In the genomic region with DNA sequence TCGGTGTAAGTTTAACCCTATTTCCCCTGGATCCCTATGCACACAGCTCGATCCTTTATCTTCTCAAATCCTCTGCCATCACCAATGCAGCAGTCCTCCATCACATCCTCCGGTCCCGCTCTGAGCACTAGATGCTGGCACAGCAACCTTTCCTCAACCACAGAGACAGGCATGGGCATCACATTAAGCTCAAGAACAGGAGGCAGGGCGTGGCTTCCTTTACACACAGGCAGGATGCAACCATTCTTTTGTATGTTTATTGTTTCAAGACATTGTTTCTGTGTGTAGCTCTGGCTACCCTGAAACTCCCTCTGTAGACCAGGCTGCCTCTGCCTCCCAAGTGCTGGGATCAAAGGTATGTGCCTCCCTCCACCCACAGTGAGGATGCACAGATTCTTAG, we compare ENCODE assay signal across 17 mouse cellular contexts. TPM values are rescaled to one million over a fixed set of nuclear protein-coding genes. Genes with fewer than 3 reads are reported as not detected.
DNase-seq lines count a peak whose midpoint lies in the region; ATAC-seq and TF ChIP-seq lines count a peak whose summit lies in the region.
"Had no signal": no experiment of that assay in that cellular context is flagged by ENCODE, and none has a peak within 500 bp of the region (broad histone marks: within the 10 kb centered on the region; RNA-seq: fewer than 3 reads in every experiment).

No protein-coding gene starts in this region.

- ATAC-seq in liver, embryonic 13.5 days (ENCODE audit: low read depth): no peak
- ATAC-seq in liver, embryonic 11.5 days (replicated peaks; ENCODE audit: low FRiP score): no peak
- peak; percentile 87 for ATAC-seq in inflammation-experienced regulatory T-cells, adult 6 months
- ATAC-seq in forebrain, embryonic 13.5 days: no peak

- no peaks in the 10 kb centered on the region for H3K27me3 ChIP-seq in liver, embryonic 13.5 days
- no peaks in the 10 kb centered on the region for H3K27me3 ChIP-seq in liver, embryonic 11.5 days (replicated peaks; ENCODE audit: control insufficient read depth, insufficient read depth, low read length)
- H3K27me3 ChIP-seq in myocyte (ENCODE audit: control insufficient read depth, insufficient read depth, insufficient read length): no peaks in the 10 kb centered on the region
- no peaks in the 10 kb centered on the region for H3K27me3 ChIP-seq in forebrain, embryonic 13.5 days
- H3K27me3 ChIP-seq: embryonic facial prominence, embryonic 15.5 days; heart, embryonic 15.5 days; limb, embryonic 13.5 days had no signal

- H3K9ac ChIP-seq in liver, embryonic 13.5 days: no peak overlapping the region
- no peak overlapping the region for H3K9ac ChIP-seq in liver, embryonic 11.5 days (ENCODE audit: low read depth, low read length)
- no peak overlapping the region for H3K9ac ChIP-seq in forebrain, embryonic 13.5 days
- H3K9ac ChIP-seq: embryonic facial prominence, embryonic 15.5 days; heart, embryonic 15.5 days; limb, embryonic 13.5 days had no signal

- H3K4me3 ChIP-seq in liver, embryonic 13.5 days (replicated peaks): no peak overlapping the region
- no peak overlapping the region for H3K4me3 ChIP-seq in liver, embryonic 11.5 days (ENCODE audit: low read depth, low read length)
- no peak overlapping the region for H3K4me3 ChIP-seq in myocyte
- no peak overlapping the region for H3K4me3 ChIP-seq in forebrain, embryonic 13.5 days
- H3K4me3 ChIP-seq: embryonic facial prominence, embryonic 15.5 days; forebrain, embryonic 10.5 days; heart, embryonic 15.5 days; limb, embryonic 13.5 days; midbrain, embryonic 10.5 days had no signal

- peak; percentile 93 for DNase-seq in heart, adult 11 months
- DNase-seq in heart, adult 9 months (ENCODE audit: low spot score in 2 of 2): no peak
- no peak for DNase-seq in liver, embryonic 13.5 days
- DNase-seq in liver, embryonic 11.5 days (ENCODE audit: low spot score): no peak
- DNase-seq in gastrocnemius, adult 18-20 months (ENCODE audit: low spot score): no peak
- DNase-seq: cerebellum, postnatal 10 days; kidney, postnatal 4 days; right cerebral cortex, adult 18-20 months; thymus, postnatal 4 days had no signal

- H3K36me3 ChIP-seq in liver, embryonic 13.5 days: peaks cover 8% of the 10 kb centered on the region; the same call in 1 of the 2 replicates
- 0 out of 2 replicates have a peak, but pooled peaks cover 2% of the 10 kb centered on the region for H3K36me3 ChIP-seq in liver, embryonic 11.5 days (ENCODE audit: control insufficient read depth, insufficient read depth, low read length)
- H3K36me3 ChIP-seq in myocyte (ENCODE audit: control insufficient read depth, insufficient read depth): no peaks in the 10 kb centered on the region
- H3K36me3 ChIP-seq in forebrain, embryonic 13.5 days (ENCODE audit: poor library complexity, severe bottlenecking): no peaks in the 10 kb centered on the region
- H3K36me3 ChIP-seq: embryonic facial prominence, embryonic 15.5 days; forebrain, embryonic 10.5 days; heart, embryonic 15.5 days; midbrain, embryonic 10.5 days had no signal

- 72% methylated on average over 5 of the region's 5 CpGs for WGBS in liver, embryonic 13.5 days (ENCODE audit: insufficient replicate concordance)
- WGBS in liver, embryonic 11.5 days: 91% methylated on average over 5 of the region's 5 CpGs
- 92% methylated on average over 5 of the region's 5 CpGs for WGBS in forebrain, embryonic 13.5 days

- peak overlapping the region; percentile 29; the same call in 1 of the 2 replicates for H3K27ac ChIP-seq in liver, embryonic 13.5 days
- H3K27ac ChIP-seq in liver, embryonic 11.5 days (ENCODE audit: low read depth, low read length): no peak overlapping the region
- H3K27ac ChIP-seq in forebrain, embryonic 13.5 days: no peak overlapping the region
- H3K27ac ChIP-seq: embryonic facial prominence, embryonic 15.5 days; forebrain, embryonic 10.5 days; heart, embryonic 15.5 days; limb, embryonic 13.5 days; midbrain, embryonic 10.5 days had no signal

- H3K79me2 ChIP-seq in myocyte (ENCODE audit: control insufficient read depth, insufficient read depth): peaks cover 99% of the 10 kb centered on the region

- H3ac ChIP-seq in myocyte (ENCODE audit: control insufficient read depth, insufficient read length): no peak overlapping the region

- no peak for TF ChIP-seq POLR2A in myocyte (IDR thresholded peaks at IDR 0.05; ENCODE audit: insufficient read length, low read depth)

- H3K4me1 ChIP-seq in liver, embryonic 13.5 days (replicated peaks): peaks cover 76% of the 10 kb centered on the region
- H3K4me1 ChIP-seq in liver, embryonic 11.5 days (replicated peaks; ENCODE audit: control insufficient read depth, insufficient read depth, low read length): peaks cover 29% of the 10 kb centered on the region
- peaks cover 10% of the 10 kb centered on the region; the same call in 1 of the 2 replicates for H3K4me1 ChIP-seq in forebrain, embryonic 13.5 days

- H3K9me3 ChIP-seq in liver, embryonic 13.5 days (replicated peaks): no peaks in the 10 kb centered on the region
- H3K9me3 ChIP-seq in liver, embryonic 11.5 days (ENCODE audit: control insufficient read depth, low read length): no peaks in the 10 kb centered on the region
- no peaks in the 10 kb centered on the region for H3K9me3 ChIP-seq in forebrain, embryonic 13.5 days (replicated peaks)
- H3K9me3 ChIP-seq: embryonic facial prominence, embryonic 15.5 days; forebrain, embryonic 10.5 days; heart, embryonic 15.5 days; limb, embryonic 13.5 days; midbrain, embryonic 10.5 days had no signal

- no peak overlapping the region for H3K4me2 ChIP-seq in liver, embryonic 13.5 days
- H3K4me2 ChIP-seq in liver, embryonic 11.5 days: no peak overlapping the region
- peak overlapping the region; percentile 75 for H3K4me2 ChIP-seq in myocyte (ENCODE audit: low read depth)
- H3K4me2 ChIP-seq in forebrain, embryonic 13.5 days: no peak overlapping the region
- H3K4me2 ChIP-seq: embryonic facial prominence, embryonic 15.5 days; heart, embryonic 15.5 days; limb, embryonic 13.5 days had no signal

TF ChIP-seq in myocyte, 11 proteins besides CTCF, POLR2A, EP300 and RAD21:
- TF ChIP-seq SRF (IDR thresholded peaks at IDR 0.05; ENCODE audit: control insufficient read depth, insufficient read length, low read depth) (no peak), TCF12 (IDR thresholded peaks at IDR 0.05; ENCODE audit: insufficient read depth, poor library complexity, severe bottlenecking) (no peak), REST (IDR thresholded peaks at IDR 0.05; ENCODE audit: insufficient read depth, insufficient read length) (no peak), MAX (IDR thresholded peaks at IDR 0.05; ENCODE audit: low read depth) (no peak), CEBPB (IDR thresholded peaks at IDR 0.05; ENCODE audit: insufficient read depth, poor library complexity, severe bottlenecking) (no peak)
TF ChIP-seq in myocyte: peak in this region for 0.

RNA-seq across cellular contexts. Expression of a gene that starts 8.8 kb away (rescaled TPM):
- 45.0 and 58.2 TPM in 2 replicates for polyA plus RNA-seq in liver, embryonic 13.5 days (2015; fragmentation: Nextera tagmentation; extraction: Ambion mirVana)
- 82.9 and 89.3 TPM in 2 replicates for polyA plus RNA-seq in liver, embryonic 11.5 days (2014; fragmentation: Nextera tagmentation; extraction: Ambion mirVana)
- polyA plus RNA-seq in inflammation-experienced regulatory T-cells, adult 6 months (2017; shearing (Covaris generic)): 10 to 100 TPM; 17.1 to 34.5 (median 22.0) TPM
- polyA plus RNA-seq in myocyte (2012; fragmentation: generic; extraction: Trizol): 122 TPM
- 10 to 100 TPM; 49.4 to 75.6 TPM for total RNA-seq in gastrocnemius, adult 18-20 months (2021)
- polyA plus RNA-seq in forebrain, embryonic 13.5 days (2015; fragmentation: Nextera tagmentation; extraction: Ambion mirVana): 26.0 TPM in 2 replicates

RNA-seq across cellular contexts. Expression of a gene that starts 55.1 kb away (rescaled TPM):
- 7.2 and 7.4 TPM in 2 replicates for polyA plus RNA-seq in liver, embryonic 13.5 days (2015; fragmentation: Nextera tagmentation; extraction: Ambion mirVana)
- 12.6 and 14.5 TPM in 2 replicates for polyA plus RNA-seq in liver, embryonic 11.5 days (2014; fragmentation: Nextera tagmentation; extraction: Ambion mirVana)
- 10 to 100 TPM in 1 of 3 experiments, 1 to 10 TPM in 2; 6.8 to 11.7 (median 9.6) TPM for polyA plus RNA-seq in inflammation-experienced regulatory T-cells, adult 6 months (2017; shearing (Covaris generic))
- 47.7 TPM for polyA plus RNA-seq in myocyte (2012; fragmentation: generic; extraction: Trizol)
- 1 to 10 TPM; 3.5 to 4.3 TPM for total RNA-seq in gastrocnemius, adult 18-20 months (2021)
- polyA plus RNA-seq in forebrain, embryonic 13.5 days (2015; fragmentation: Nextera tagmentation; extraction: Ambion mirVana): 69.8 and 79.8 TPM in 2 replicates
